Mouse (Mus musculus) heart, embryonic 15.5 days (tissue): ENCODE measurements around the gene Tagln2. TPM values are rescaled to one million over a fixed set of nuclear protein-coding genes. Genes with fewer than 3 reads are reported as not detected.

Experiments
- ATAC-seq: fragments of 200-750 bp; cut with Nextera tagmentation; replicated peaks from 2 replicates; pipeline ENCODE4 v1.8.0; 2017; ENCODE audit warnings: low read depth, moderate TSS enrichment; ENCODE audit not compliant: insufficient number of reproducible peaks, insufficient read depth, low FRiP score
- H3K27ac ChIP-seq: fragments of 300-500 bp; sonication (generic); 2 replicates; pipeline ENCODE4 v1.5.1; 2015; ENCODE audit warnings: mild to moderate bottlenecking, inconsistent platforms
- H3K27me3 ChIP-seq: fragments of 300-500 bp; sonication (generic); 2 replicates; pipeline ENCODE4 v1.6.1; 2015; ENCODE audit warnings: inconsistent platforms
- H3K36me3 ChIP-seq: fragments of 300-500 bp; sonication (generic); 2 replicates; pipeline ENCODE4 v1.6.1; 2015; ENCODE audit warnings: mild to moderate bottlenecking, inconsistent platforms
- H3K4me1 ChIP-seq: fragments of 300-500 bp; sonication (generic); replicated peaks from 2 replicates; pipeline ENCODE4 v1.6.1; 2015; ENCODE audit warnings: inconsistent platforms
- H3K4me2 ChIP-seq: fragments of 300-500 bp; sonication (generic); 2 replicates; pipeline ENCODE4 v1.6.1; 2015; ENCODE audit warnings: inconsistent platforms, mild to moderate bottlenecking, moderate library complexity
- H3K4me3 ChIP-seq: fragments of 300-500 bp; sonication (generic); 2 replicates; pipeline ENCODE4 v1.5.1; 2015; ENCODE audit warnings: mild to moderate bottlenecking, inconsistent platforms
- H3K9ac ChIP-seq: fragments of 300-500 bp; sonication (generic); 2 replicates; pipeline ENCODE4 v1.6.1; 2015; ENCODE audit warnings: mild to moderate bottlenecking, inconsistent platforms
- H3K9me3 ChIP-seq: fragments of 300-500 bp; sonication (generic); replicated peaks from 2 replicates; pipeline ENCODE4 v1.6.1; 2016; ENCODE audit warnings: inconsistent platforms
- WGBS: fragments of 180-500 bp; shearing (Covaris S2); methylation state at CpG from one replicate; pipeline ENCODE4 v1.1.7; 2015; ENCODE audit warnings: mixed read lengths; 5-methylcytosine and 5-hydroxymethylcytosine counted together
- polyA plus RNA-seq: library from polyadenylated mRNA; unstranded; fragments of >200 nt; fragmentation: Nextera tagmentation; extraction: Ambion mirVana; gene quantifications from 2 replicates; pipeline ENCODE4 v1.2.1, GENCODE M21; 2015

Tagln2 gene
- polyA plus RNA-seq, 1 experiment from 2014 or later: 276 TPM

DNA sequence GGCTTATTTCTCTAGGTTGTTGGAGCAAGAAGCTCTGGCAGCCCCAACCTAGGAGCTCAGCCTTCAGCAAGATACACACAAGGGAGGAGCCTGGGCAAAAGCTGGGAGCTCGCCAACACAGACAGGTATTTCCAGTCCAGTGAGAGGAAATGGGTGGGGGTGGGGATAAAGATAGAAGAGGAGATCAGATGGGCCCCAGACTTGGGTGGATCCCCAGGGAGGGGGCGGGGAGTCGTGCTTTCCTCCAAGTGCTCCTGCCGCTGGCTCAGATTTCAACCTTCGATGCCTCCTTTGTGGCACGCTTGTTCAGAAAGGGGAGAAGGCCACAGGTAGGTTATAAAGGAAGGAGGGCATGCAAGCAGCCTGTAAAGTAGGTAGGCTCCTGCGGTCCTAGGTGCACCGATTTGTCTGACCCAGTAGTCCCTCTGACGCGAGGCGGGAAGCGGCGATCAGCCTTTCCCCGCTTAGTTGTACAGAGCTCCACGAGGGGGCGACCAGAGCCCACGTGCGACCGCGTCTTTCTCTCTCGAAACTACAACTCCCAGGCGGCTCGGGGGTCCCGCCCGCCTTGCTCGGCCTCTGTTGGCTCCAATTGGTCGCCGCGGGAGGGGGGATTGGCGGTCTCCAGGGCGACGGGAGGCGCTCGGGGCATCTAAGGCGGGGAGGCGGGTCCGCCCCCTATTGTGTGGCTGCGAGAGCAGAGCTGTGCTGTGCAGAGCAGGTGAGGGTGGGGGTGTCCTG lies 18.1 kb upstream of the Tagln2 start, which contains the start of gene Igsf9:
Gene Igsf9 (plus strand): TSS at position 249 of the 741 bp plus-strand sequence.
- H3K27ac ChIP-seq: peak within 1 kb of the TSS; percentile 57; the same call in 1 of the 2 replicates
- H3K36me3 ChIP-seq: no peaks in the 10 kb centered on the region
- peak within 1 kb of the TSS; percentile 96 for H3K4me2 ChIP-seq
- WGBS: 1% methylated on average over 38 of the region's 38 CpGs
- H3K27me3 ChIP-seq: peaks cover 14% of the 10 kb centered on the region; the same call in 1 of the 2 replicates
- peak within 1 kb of the TSS; percentile 54 for H3K9ac ChIP-seq
- ATAC-seq: peak; percentile 94
- H3K4me3 ChIP-seq: peak within 1 kb of the TSS; percentile 61
- peaks cover 19% of the 10 kb centered on the region for H3K4me1 ChIP-seq
- H3K9me3 ChIP-seq: no peaks in the 10 kb centered on the region

GRCm38 (mm10) chr1:172482518-172483360 lies 17.1 kb upstream of the Tagln2 start:
- H3K4me3 ChIP-seq: peak overlapping the region; percentile 61
- no peaks in the 10 kb centered on the region for H3K36me3 ChIP-seq
- peaks cover 14% of the 10 kb centered on the region; the same call in 1 of the 2 replicates for H3K27me3 ChIP-seq
- peak overlapping the region; percentile 96 for H3K4me2 ChIP-seq
- no peak overlapping the region; the same call in 1 of the 2 replicates for H3K27ac ChIP-seq
- H3K4me1 ChIP-seq: peaks cover 19% of the 10 kb centered on the region
- WGBS: 18% methylated on average over 12 of the region's 12 CpGs
- H3K9ac ChIP-seq: peak overlapping the region; percentile 54
- H3K9me3 ChIP-seq: no peaks in the 10 kb centered on the region
- no peak for ATAC-seq

GRCm38 (mm10) chr1:172483361-172483660 lies 16.5 kb upstream of the Tagln2 start:
- H3K36me3 ChIP-seq: no peaks in the 10 kb centered on the region
- H3K27me3 ChIP-seq: peaks cover 14% of the 10 kb centered on the region; the same call in 1 of the 2 replicates
- H3K4me1 ChIP-seq: peaks cover 19% of the 10 kb centered on the region
- no peak overlapping the region for H3K4me2 ChIP-seq
- no peak overlapping the region for H3K9ac ChIP-seq
- H3K27ac ChIP-seq: no peak overlapping the region
- H3K4me3 ChIP-seq: no peak overlapping the region
- WGBS: 37% methylated on average over 4 of the region's 4 CpGs
- no peaks in the 10 kb centered on the region for H3K9me3 ChIP-seq
- no peak for ATAC-seq

DNA sequence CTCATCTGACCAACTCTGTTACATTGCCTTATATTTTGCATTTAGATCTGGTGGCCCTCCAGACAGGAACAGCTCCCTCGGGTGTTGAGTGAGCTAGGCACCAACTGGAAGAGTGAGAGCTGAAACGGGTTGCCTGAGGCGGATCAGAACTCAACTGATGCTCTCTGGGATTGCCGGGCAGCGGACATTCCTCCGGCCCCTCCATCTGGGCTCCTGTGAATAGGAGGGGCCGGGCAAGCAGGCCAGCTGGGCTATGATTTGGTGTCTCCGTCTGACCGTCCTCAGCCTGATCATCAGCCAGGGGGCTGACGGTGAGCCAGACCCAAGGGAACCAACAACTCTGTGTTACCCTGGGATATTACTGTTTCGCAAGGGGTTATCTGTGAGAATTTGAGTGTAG lies 15.6 kb upstream of the Tagln2 start:
- no peaks in the 10 kb centered on the region for H3K9me3 ChIP-seq
- H3K27ac ChIP-seq: no peak overlapping the region
- H3K9ac ChIP-seq: no peak overlapping the region
- H3K27me3 ChIP-seq: peaks cover 14% of the 10 kb centered on the region; the same call in 1 of the 2 replicates
- H3K4me1 ChIP-seq: peaks cover 19% of the 10 kb centered on the region
- H3K4me3 ChIP-seq: no peak overlapping the region
- H3K36me3 ChIP-seq: no peaks in the 10 kb centered on the region
- ATAC-seq: no peak
- H3K4me2 ChIP-seq: no peak overlapping the region
- 69% methylated on average over 11 of the region's 11 CpGs for WGBS

- Histone ChIP-seq H3K4me3 (no peak overlapping the region), H3K9me3 (no peaks in the 10 kb centered on the region), H3K27ac (no peak overlapping the region), H3K9ac (no peak overlapping the region), H3K4me2 (no peak overlapping the region), H3K4me1 (peaks cover 19% of the 10 kb centered on the region), H3K36me3 (no peaks in the 10 kb centered on the region), H3K27me3 (peaks cover 14% of the 10 kb centered on the region; the same call in 1 of the 2 replicates)
- 80% methylated on average over 13 of the region's 13 CpGs for WGBS
- ATAC-seq: no peak
These were observed 15.2 kb upstream of the Tagln2 start for GRCm38 (mm10) chr1:172484671-172485070.

DNA sequence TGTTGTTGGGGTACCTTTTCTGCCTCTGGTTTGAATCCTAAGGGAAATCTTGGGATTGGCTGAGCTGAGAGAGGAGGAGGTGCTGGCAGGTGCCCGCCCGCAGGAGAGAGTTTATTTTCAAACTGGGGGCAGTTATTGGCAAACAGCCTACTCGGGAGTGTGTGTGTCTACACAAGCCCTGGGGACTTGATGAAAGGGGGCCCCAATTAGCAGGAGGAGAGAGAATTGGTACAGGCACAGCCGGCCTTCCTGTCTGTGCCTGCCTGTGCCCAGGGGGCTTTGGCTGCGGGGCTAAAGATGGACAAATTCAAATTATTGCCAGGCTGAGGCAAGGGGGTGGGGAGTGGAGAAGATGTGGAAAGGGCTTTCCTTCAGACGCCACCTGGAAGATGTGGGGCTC lies 14.0 kb upstream of the Tagln2 start:
- Histone ChIP-seq H3K4me1 (peaks cover 24% of the 10 kb centered on the region), H3K9ac (no peak overlapping the region), H3K9me3 (no peaks in the 10 kb centered on the region), H3K4me3 (no peak overlapping the region), H3K27ac (no peak overlapping the region), H3K36me3 (no peaks in the 10 kb centered on the region), H3K4me2 (no peak overlapping the region), H3K27me3 (peaks cover 14% of the 10 kb centered on the region; the same call in 1 of the 2 replicates)
- 59% methylated on average over 6 of the region's 6 CpGs for WGBS
- ATAC-seq: no peak

DNA sequence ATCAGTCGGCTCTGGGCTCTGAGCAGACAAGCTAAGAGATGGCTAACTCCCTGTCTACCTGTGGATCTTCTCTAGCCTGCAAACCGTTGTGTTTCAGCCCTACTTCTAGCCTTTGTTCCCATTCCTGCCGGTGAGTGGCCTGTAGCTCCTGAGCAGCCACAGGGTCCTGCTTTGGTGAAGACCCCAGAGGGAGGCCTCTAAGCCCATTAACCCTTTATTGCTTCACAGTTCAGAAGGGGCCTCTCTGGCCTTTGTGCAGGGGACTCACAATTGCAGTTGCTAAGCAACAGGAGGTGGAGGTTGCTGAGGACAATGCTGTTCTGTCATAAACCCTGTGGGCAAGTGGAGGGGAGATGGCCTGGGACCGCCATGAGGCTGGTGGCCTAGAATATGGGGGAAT lies 13.6 kb upstream of the Tagln2 start:
- no peaks in the 10 kb centered on the region for H3K36me3 ChIP-seq
- no peak for ATAC-seq
- no peak overlapping the region for H3K9ac ChIP-seq
- H3K4me1 ChIP-seq: peaks cover 22% of the 10 kb centered on the region
- no peak overlapping the region for H3K27ac ChIP-seq
- 50% methylated on average over 4 of the region's 4 CpGs for WGBS
- H3K9me3 ChIP-seq: no peaks in the 10 kb centered on the region
- no peak overlapping the region for H3K4me2 ChIP-seq
- H3K27me3 ChIP-seq: peaks cover 14% of the 10 kb centered on the region; the same call in 1 of the 2 replicates
- no peak overlapping the region for H3K4me3 ChIP-seq

DNA sequence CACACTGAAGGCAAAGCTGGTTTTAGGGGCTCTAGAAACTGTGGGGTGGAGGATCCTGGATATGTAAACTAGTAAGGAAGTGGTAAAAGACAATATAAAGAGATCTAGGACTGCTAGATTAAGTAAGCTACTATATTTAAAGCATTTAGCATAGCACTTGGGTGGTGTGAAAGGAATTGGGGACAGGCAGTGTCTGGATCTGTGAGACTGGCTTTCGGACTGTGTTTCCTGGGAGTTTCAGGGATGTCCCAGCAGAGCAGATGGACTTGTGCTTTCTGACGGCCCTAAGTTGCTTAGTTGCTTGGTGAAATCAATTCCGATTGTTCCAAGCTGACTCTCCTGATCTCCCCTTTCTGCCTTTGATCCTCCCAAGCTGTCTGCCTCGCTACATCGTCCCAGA lies 13.2 kb upstream of the Tagln2 start:
- Histone ChIP-seq H3K4me1 (peaks cover 18% of the 10 kb centered on the region), H3K36me3 (no peaks in the 10 kb centered on the region), H3K9ac (no peak overlapping the region), H3K27ac (no peak overlapping the region), H3K9me3 (no peaks in the 10 kb centered on the region), H3K4me3 (no peak overlapping the region), H3K4me2 (no peak overlapping the region), H3K27me3 (peaks cover 14% of the 10 kb centered on the region; the same call in 1 of the 2 replicates)
- 79% methylated on average over 5 of the region's 5 CpGs for WGBS
- no peak for ATAC-seq

DNA sequence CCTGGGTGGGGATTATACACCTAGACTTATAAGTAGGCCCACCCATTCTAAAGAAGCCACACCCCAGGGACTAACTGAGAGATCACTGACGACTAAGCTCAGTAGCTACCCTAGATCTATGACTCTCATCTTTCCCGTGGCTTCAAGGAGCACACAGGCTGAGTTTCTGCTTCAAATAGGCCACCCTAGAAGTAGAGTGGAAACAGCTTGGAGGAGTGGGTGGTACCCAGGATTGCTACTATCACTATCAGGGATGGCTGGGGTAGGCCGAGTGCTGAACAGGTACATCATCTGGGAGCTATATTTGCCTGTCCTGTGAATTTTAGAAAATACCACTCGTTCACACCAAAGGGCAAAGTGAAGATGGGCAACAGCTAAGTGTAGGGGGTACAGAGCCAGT lies 12.0 kb upstream of the Tagln2 start:
- no peak overlapping the region for H3K4me2 ChIP-seq
- H3K27me3 ChIP-seq: peaks cover 14% of the 10 kb centered on the region; the same call in 1 of the 2 replicates
- no peak overlapping the region for H3K27ac ChIP-seq
- WGBS: 73% methylated on average over 4 of the region's 4 CpGs
- no peaks in the 10 kb centered on the region for H3K9me3 ChIP-seq
- H3K4me3 ChIP-seq: no peak overlapping the region
- peaks cover 9% of the 10 kb centered on the region for H3K4me1 ChIP-seq
- ATAC-seq: no peak
- H3K9ac ChIP-seq: no peak overlapping the region
- no peaks in the 10 kb centered on the region for H3K36me3 ChIP-seq

- Histone ChIP-seq H3K36me3 (no peaks in the 10 kb centered on the region), H3K9ac (no peak overlapping the region), H3K9me3 (no peaks in the 10 kb centered on the region), H3K4me3 (no peak overlapping the region), H3K4me1 (peaks cover 5% of the 10 kb centered on the region), H3K27me3 (peaks cover 12% of the 10 kb centered on the region; the same call in 1 of the 2 replicates), H3K4me2 (no peak overlapping the region), H3K27ac (no peak overlapping the region)
- ATAC-seq: no peak
- WGBS: 60% methylated on average over 7 of the region's 7 CpGs
These were observed 11.0 kb upstream of the Tagln2 start for GRCm38 (mm10) chr1:172488831-172489230.

GRCm38 (mm10) chr1:172489585-172490250 lies 10.1 kb upstream of the Tagln2 start:
- no peak overlapping the region for H3K27ac ChIP-seq
- H3K4me3 ChIP-seq: peak overlapping the region; percentile 45
- peak overlapping the region; percentile 76 for H3K4me2 ChIP-seq
- H3K36me3 ChIP-seq: no peaks in the 10 kb centered on the region
- 47% methylated on average over 12 of the region's 12 CpGs for WGBS
- H3K27me3 ChIP-seq: 0 out of 2 replicates have a peak, but pooled peaks cover 7% of the 10 kb centered on the region
- ATAC-seq: no peak
- H3K9ac ChIP-seq: peak overlapping the region; percentile 54; the same call in 1 of the 2 replicates
- no peaks in the 10 kb centered on the region for H3K9me3 ChIP-seq
- H3K4me1 ChIP-seq: peaks cover 5% of the 10 kb centered on the region
